ENCODE assay signal across 31 mouse cellular contexts in the genomic region with DNA sequence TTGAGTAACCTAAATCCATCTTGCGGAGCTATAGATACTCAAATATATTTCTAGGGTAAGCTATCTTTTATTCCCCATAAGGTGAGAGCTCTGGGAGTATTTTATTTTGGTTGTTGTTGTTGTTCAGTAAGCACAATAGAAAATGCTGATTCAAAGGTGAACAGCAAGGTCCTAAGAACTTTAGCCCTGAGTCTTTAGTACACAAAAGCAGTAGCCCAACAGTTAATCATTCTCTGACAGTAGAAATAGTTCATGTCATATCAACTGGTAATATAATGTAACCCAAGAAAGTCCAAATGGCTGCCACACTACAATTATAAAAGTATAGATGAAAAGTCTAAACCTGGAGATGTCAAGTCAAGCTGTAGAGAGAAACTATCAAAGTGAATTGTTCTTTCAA.
"Had no signal": no experiment of that assay in that cellular context is flagged by ENCODE, and none has a peak within 500 bp of the region (broad histone marks: within the 10 kb centered on the region; RNA-seq: fewer than 3 reads in every experiment).

No protein-coding gene starts in this region.

- H3K4me1 ChIP-seq: limb, embryonic 10.5 days; limb, embryonic 12.5 days; limb, embryonic 13.5 days; limb, embryonic 15.5 days; liver, embryonic 13.5 days; liver, embryonic 15.5 days; lung, embryonic 15.5 days; megakaryocyte, embryonic 14.5 days; midbrain, embryonic 10.5 days; midbrain, embryonic 12.5 days; midbrain, embryonic 13.5 days; midbrain, embryonic 15.5 days; neural tube, embryonic 12.5 days had no signal

- H3K27me3 ChIP-seq: limb, embryonic 12.5 days; limb, embryonic 13.5 days; limb, embryonic 15.5 days; liver, embryonic 13.5 days; liver, embryonic 15.5 days; lung, embryonic 15.5 days; megakaryocyte, embryonic 14.5 days; midbrain, embryonic 12.5 days; midbrain, embryonic 13.5 days; midbrain, embryonic 15.5 days; neural tube, embryonic 12.5 days had no signal

- H3K27ac ChIP-seq: limb, embryonic 10.5 days; limb, embryonic 12.5 days; limb, embryonic 13.5 days; limb, embryonic 15.5 days; liver, embryonic 13.5 days; liver, embryonic 14.5 days; liver, embryonic 15.5 days; lung, embryonic 15.5 days; macrophage; midbrain, embryonic 10.5 days; midbrain, embryonic 12.5 days; midbrain, embryonic 13.5 days; midbrain, embryonic 15.5 days; neural tube, embryonic 12.5 days had no signal

- DNase-seq: left cerebral cortex, postnatal 4 days; liver; liver, embryonic 13.5 days; liver, postnatal 0 days; lung, adult 18-20 months; lung, adult 2 months; lung, embryonic 14.5 days; lung, postnatal 10 days; lung, postnatal 14 days; lung, postnatal 36 days; lung, postnatal 4 days; midbrain, embryonic 14.5 days had no signal

- H3K4me3 ChIP-seq: limb, embryonic 10.5 days; limb, embryonic 12.5 days; limb, embryonic 13.5 days; limb, embryonic 15.5 days; liver, embryonic 13.5 days; liver, embryonic 15.5 days; lung, embryonic 15.5 days; megakaryocyte, embryonic 14.5 days; midbrain, embryonic 10.5 days; midbrain, embryonic 12.5 days; midbrain, embryonic 13.5 days; midbrain, embryonic 15.5 days; myocyte; neural tube, embryonic 12.5 days had no signal

- H3K9me3 ChIP-seq: limb, embryonic 10.5 days; limb, embryonic 12.5 days; limb, embryonic 13.5 days; limb, embryonic 15.5 days; liver, embryonic 13.5 days; liver, embryonic 15.5 days; lung, embryonic 15.5 days; megakaryocyte, embryonic 14.5 days; midbrain, embryonic 10.5 days; midbrain, embryonic 12.5 days; midbrain, embryonic 13.5 days; midbrain, embryonic 15.5 days; neural tube, embryonic 12.5 days had no signal

- ATAC-seq: liver, postnatal 0 days; lung, postnatal 0 days; midbrain, embryonic 13.5 days; midbrain, embryonic 15.5 days; midbrain, embryonic 16.5 days had no signal

- H3K36me3 ChIP-seq: limb, embryonic 10.5 days; limb, embryonic 12.5 days; limb, embryonic 13.5 days; limb, embryonic 15.5 days; liver, embryonic 13.5 days; liver, embryonic 15.5 days; lung, embryonic 15.5 days; midbrain, embryonic 10.5 days; midbrain, embryonic 12.5 days; midbrain, embryonic 13.5 days; midbrain, embryonic 15.5 days; neural tube, embryonic 12.5 days had no signal

- H3K4me2 ChIP-seq: limb, embryonic 12.5 days; limb, embryonic 13.5 days; limb, embryonic 15.5 days; liver, embryonic 11.5 days; liver, embryonic 13.5 days; liver, embryonic 15.5 days; lung, embryonic 14.5 days; lung, embryonic 15.5 days; midbrain, embryonic 11.5 days; midbrain, embryonic 12.5 days; midbrain, embryonic 13.5 days; midbrain, embryonic 15.5 days; neural tube, embryonic 12.5 days had no signal

- H3K9ac ChIP-seq: limb, embryonic 12.5 days; limb, embryonic 13.5 days; limb, embryonic 15.5 days; liver, embryonic 13.5 days; liver, embryonic 14.5 days; liver, embryonic 15.5 days; liver, postnatal 0 days; lung, embryonic 14.5 days; lung, embryonic 15.5 days; midbrain, embryonic 12.5 days; midbrain, embryonic 13.5 days; midbrain, embryonic 15.5 days; neural tube, embryonic 12.5 days had no signal
